Mouse (Mus musculus) heart, postnatal 0 days (tissue): Measurements from ENCODE around the gene Hmgcs1. TPM values are rescaled to one million over a fixed set of nuclear protein-coding genes. Genes with fewer than 3 reads are reported as not detected.
A peak's percentile ranks its signal among the peaks of the same experiment; 100 is the strongest.
"Not testable (repeated sequence)": the region's sequence is repeated elsewhere in the genome, so short reads cannot be mapped to it uniquely, and the experiment has no call there.

Experiments used
- ATAC-seq: fragments of 200-750 bp; cut with Nextera tagmentation; 2 replicates; pipeline ENCODE4 v1.8.0; 2017; ENCODE audit warnings: low read depth, moderate number of reproducible peaks, moderate library complexity; ENCODE audit not compliant: insufficient read depth
- DNase-seq: peaks from one replicate; pipeline ENCODE4 v3.0.0-alpha.2; 2016; ENCODE audit warnings: low spot score
- H3K27ac ChIP-seq: fragments of 300-500 bp; sonication (generic); 2 replicates; pipeline ENCODE4 v1.5.1; 2014; ENCODE audit warnings: low read depth, mild to moderate bottlenecking
- H3K27me3 ChIP-seq: fragments of 300-500 bp; sonication (generic); 2 replicates; pipeline ENCODE4 v1.6.1; 2014; ENCODE audit warnings: low read length, mixed read lengths; ENCODE audit not compliant: control insufficient read depth, insufficient read depth
- H3K36me3 ChIP-seq: fragments of 300-500 bp; sonication (generic); replicated peaks from 2 replicates; pipeline ENCODE4 v1.6.1; 2014; ENCODE audit warnings: low read length, mixed read lengths; ENCODE audit not compliant: control insufficient read depth, insufficient read depth
- H3K4me1 ChIP-seq: fragments of 300-500 bp; sonication (generic); 2 replicates; pipeline ENCODE4 v1.6.1; 2014; ENCODE audit warnings: antibody characterized with exemption; ENCODE audit not compliant: control insufficient read depth, insufficient read depth
- H3K4me2 ChIP-seq: fragments of 300-500 bp; sonication (generic); 2 replicates; pipeline ENCODE4 v1.6.1; 2014; ENCODE audit warnings: low read depth, mild to moderate bottlenecking, low read length, moderate library complexity
- H3K4me3 ChIP-seq: fragments of 300-500 bp; sonication (generic); 2 replicates; pipeline ENCODE4 v1.5.1; 2014; ENCODE audit warnings: low read depth, low read length
- H3K9ac ChIP-seq: fragments of 300-500 bp; sonication (generic); replicated peaks from 2 replicates; pipeline ENCODE4 v1.6.1; 2014; ENCODE audit warnings: low read depth, low read length, mixed read lengths
- H3K9me3 ChIP-seq: fragments of 300-500 bp; sonication (generic); replicated peaks from 2 replicates; pipeline ENCODE4 v1.6.1; 2016; ENCODE audit warnings: low read length; ENCODE audit not compliant: control insufficient read depth
- CTCF ChIP-seq: IDR thresholded peaks from 2 replicates; pipeline ENCODE4 v1.5.1; 2016; ENCODE audit warnings: antibody characterized with exemption, control low read depth, low read depth
- EP300 ChIP-seq: IDR thresholded peaks from 2 replicates; pipeline ENCODE4 v1.6.1; 2016; ENCODE audit warnings: antibody characterized with exemption, low read depth
- WGBS: fragments of 180-500 bp; shearing (Covaris S2); extraction: QIAGEN DNeasy Blood & Tissue Kit; methylation state at CpG from one replicate; pipeline ENCODE4 v1.1.7; 2014; 5-methylcytosine and 5-hydroxymethylcytosine counted together
- polyA plus RNA-seq: library from polyadenylated mRNA; unstranded; fragments of >200 nt; fragmentation: Nextera tagmentation; extraction: Ambion mirVana; gene quantifications from 2 replicates; pipeline ENCODE4 v1.2.1, GENCODE M21; 2015
- total RNA-seq: library from RNA; depleted of rRNA; stranded (reverse); fragments of >200 nt; gene quantifications from 2 replicates; pipeline ENCODE4 v1.2.3, GENCODE M21; 2014; ENCODE audit warnings: low replicate concordance

The Hmgcs1 gene
- total and polyA plus RNA-seq, 2 experiments from 2014 or later, result 42.6 to 66.2 TPM

DNA sequence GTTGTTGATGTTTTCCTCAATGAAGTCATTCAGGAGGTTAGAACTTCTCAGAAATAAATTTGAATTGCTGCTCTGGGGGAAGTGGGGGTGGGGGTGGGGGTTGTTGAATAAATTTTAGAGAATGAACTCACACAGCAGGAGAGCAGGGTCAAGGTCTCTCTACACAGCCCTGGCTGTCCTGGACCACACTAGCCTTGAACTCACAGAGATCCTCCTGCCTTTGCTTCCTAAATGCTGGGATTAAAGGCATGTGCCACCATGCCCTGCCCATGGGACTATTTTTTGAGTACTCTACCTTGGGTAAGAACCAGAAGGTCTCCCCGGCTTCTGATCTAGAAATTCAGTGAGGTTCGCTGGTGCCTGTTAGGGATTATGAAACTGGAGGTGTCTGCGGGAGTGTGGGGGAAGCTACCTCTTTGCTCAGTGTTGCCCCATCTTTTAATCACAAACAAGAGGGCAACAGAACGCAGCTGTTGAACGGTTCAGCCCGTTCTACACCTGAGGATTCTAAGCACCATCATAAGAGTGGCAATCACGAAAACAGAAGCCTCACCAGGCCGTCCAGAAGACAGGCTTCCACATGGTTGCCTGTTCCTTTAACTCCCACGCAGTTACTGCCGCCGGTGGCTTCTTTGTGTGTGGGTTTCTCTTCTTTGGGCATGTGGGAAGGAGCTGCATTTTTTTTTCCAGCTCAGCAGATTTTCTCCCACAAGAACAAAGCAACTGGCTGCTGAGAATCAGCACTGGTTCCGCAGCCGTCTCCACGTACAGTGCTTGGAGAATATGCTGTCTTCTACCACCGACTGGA, 41.1 kb upstream of the Hmgcs1 start:
- ATAC-seq (no peak), DNase-seq (no peak)
- no peaks in the 10 kb centered on the region for H3K4me1 ChIP-seq
- H3K27ac ChIP-seq, result no peak overlapping the region
- H3K4me3 ChIP-seq, result no peak overlapping the region
- no peaks in the 10 kb centered on the region for H3K27me3 ChIP-seq
- no peaks in the 10 kb centered on the region for H3K9me3 ChIP-seq
- H3K4me2 ChIP-seq, result no peak overlapping the region
- H3K9ac ChIP-seq, result no peak overlapping the region
- H3K36me3 ChIP-seq, result no peaks in the 10 kb centered on the region
- 48% methylated on average over 15 of the region's 15 CpGs for WGBS
- no peak for TF ChIP-seq CTCF
- no peak for TF ChIP-seq EP300

DNA sequence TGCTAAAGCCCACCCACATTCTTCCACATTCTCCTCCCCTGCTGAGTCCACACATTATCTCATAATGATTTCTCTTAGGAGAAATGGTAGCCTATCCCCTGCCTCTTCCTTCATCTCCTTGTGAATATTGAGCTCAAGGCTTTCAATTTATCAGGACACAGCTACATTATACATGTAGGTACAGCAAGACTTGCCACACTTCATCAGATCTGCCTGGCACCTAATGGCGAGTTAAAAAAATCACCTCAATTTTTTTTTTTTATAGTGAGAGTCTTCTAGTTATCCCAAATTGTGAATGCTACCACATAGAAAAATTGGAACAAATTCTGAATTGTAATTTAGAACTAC, 40.5 kb upstream of the Hmgcs1 start:
- Histone ChIP-seq H3K4me3 (no peak overlapping the region), H3K27ac (no peak overlapping the region), H3K36me3 (no peaks in the 10 kb centered on the region), H3K4me1 (no peaks in the 10 kb centered on the region), H3K4me2 (no peak overlapping the region), H3K9me3 (no peaks in the 10 kb centered on the region), H3K27me3 (no peaks in the 10 kb centered on the region), H3K9ac (no peak overlapping the region)
- WGBS, result 60% methylated on average over 1 of the region's 1 CpGs
- no peak for ATAC-seq
- TF ChIP-seq CTCF (no peak), EP300 (no peak)
- DNase-seq, result no peak

DNA sequence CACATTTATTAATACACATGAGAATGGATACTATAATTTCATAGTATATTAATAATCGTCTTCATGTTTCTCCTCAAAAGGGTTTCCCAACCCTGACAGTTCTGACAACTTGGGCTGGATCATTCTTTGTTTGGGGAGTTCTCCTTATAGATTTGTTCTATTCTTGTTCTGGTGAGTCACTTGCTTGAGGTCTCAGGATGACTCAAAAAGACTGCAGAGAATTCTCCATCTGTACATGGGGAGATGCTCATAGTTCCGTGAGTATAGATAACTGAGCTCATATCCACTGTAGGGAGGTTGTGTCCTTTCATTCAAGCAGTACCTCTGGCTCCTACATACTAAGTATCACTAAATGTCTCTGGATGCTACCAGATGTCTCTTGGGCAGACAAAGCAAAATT, 35.4 kb upstream of the Hmgcs1 start:
- 70% methylated on average over 2 of the region's 2 CpGs for WGBS
- Histone ChIP-seq H3K9ac (no peak overlapping the region), H3K9me3 (no peaks in the 10 kb centered on the region), H3K27me3 (no peaks in the 10 kb centered on the region), H3K4me2 (no peak overlapping the region), H3K36me3 (no peaks in the 10 kb centered on the region), H3K27ac (no peak overlapping the region), H3K4me1 (no peaks in the 10 kb centered on the region), H3K4me3 (no peak overlapping the region)
- TF ChIP-seq EP300 (no peak), CTCF (no peak)
- no peak for ATAC-seq
- no peak for DNase-seq

DNA sequence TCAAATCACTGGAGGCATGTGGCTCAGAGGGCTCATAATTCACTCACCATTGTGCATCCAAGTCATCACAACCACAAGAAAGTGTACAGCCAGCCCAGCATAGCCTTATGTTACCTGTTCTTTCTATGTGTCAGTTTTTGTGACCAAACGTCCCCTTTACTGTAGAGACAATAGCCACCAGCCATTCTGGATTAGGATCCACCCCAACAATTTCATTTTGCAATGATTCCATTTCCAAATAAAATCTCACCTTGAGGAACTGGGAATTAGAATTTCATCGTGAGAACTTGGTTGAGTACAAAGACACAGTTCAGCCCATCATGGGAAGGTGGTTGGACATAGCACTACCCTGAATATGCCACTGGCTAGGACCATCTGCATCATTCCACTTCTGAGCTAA, 33.9 kb upstream of the Hmgcs1 start:
- TF ChIP-seq EP300, result no peak
- no peak for TF ChIP-seq CTCF
- H3K4me3 ChIP-seq, result no peak overlapping the region
- H3K36me3 ChIP-seq, result no peaks in the 10 kb centered on the region
- WGBS, result 67% methylated on average over 2 of the region's 2 CpGs
- no peak overlapping the region for H3K9ac ChIP-seq
- no peaks in the 10 kb centered on the region for H3K27me3 ChIP-seq
- H3K4me2 ChIP-seq, result no peak overlapping the region
- H3K4me1 ChIP-seq, result no peaks in the 10 kb centered on the region
- no peak for DNase-seq
- no peak for ATAC-seq
- no peaks in the 10 kb centered on the region for H3K9me3 ChIP-seq
- no peak overlapping the region for H3K27ac ChIP-seq

DNA sequence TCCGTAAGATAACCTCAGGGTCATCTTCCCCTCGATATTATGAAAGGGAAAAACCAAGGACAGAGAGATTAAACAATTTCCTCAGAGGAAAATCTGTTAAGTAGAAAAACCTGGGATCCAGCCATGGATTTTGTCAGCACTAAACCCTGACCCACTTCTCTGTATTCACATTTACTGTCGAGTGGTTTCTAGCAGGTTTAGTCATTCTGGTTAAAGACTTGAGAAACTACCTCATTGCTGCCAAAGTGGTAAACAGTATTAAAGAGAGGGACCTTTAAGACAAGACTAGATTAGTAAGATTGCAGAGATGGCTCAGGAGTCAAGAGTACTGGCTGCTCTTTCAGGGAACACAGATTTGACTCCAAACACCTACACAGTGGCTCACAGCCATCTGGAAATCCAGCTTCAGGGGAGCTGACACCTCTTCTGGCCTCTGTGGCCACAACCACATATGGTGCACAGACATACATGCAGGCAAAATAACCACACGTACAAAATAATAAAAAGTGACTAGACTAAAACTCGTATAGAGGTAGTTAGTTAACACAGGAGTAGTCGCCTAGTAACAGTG, 33.2 kb upstream of the Hmgcs1 start:
- Histone ChIP-seq H3K9ac (no peak overlapping the region), H3K4me3 (no peak overlapping the region), H3K36me3 (no peaks in the 10 kb centered on the region), H3K4me2 (no peak overlapping the region), H3K27ac (no peak overlapping the region), H3K4me1 (no peaks in the 10 kb centered on the region), H3K27me3 (no peaks in the 10 kb centered on the region), H3K9me3 (no peaks in the 10 kb centered on the region)
- no peak for ATAC-seq
- DNase-seq, result no peak
- TF ChIP-seq EP300 (no peak), CTCF (no peak)
- 69% methylated on average over 6 of the region's 6 CpGs for WGBS

DNA sequence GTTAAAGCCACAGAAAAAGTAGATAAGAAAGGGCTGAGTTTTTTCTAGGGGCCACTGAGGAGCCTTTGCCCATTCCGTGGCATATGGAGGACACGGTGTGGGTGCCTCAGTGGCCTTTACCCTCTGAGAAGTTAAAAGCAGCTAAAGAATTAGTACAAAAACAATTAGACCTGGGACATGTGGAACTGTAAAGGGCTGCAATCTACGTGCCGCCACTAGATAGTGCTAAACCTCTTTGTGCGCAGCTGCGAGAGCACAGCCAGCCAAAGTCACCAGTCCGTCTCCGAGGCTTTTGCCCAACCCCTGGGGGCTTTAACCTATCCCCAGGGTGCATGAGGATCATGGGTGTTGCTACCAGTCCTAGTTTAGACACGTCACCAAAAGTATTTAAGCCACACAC, 28.8 kb upstream of the Hmgcs1 start:
- 0 out of 2 replicates have a peak, but pooled peaks have one; percentile 5 for TF ChIP-seq CTCF
- H3K9me3 ChIP-seq, DNase-seq, ATAC-seq, H3K4me2 ChIP-seq, H3K27me3 ChIP-seq, H3K36me3 ChIP-seq, H3K4me1 ChIP-seq, H3K4me3 ChIP-seq, H3K27ac ChIP-seq, H3K9ac ChIP-seq: not testable (repeated sequence)
- 63% methylated on average over 4 of the region's 9 CpGs for WGBS
